Mouse (Mus musculus): ENCODE data around the gene F2rl2.

DNA sequence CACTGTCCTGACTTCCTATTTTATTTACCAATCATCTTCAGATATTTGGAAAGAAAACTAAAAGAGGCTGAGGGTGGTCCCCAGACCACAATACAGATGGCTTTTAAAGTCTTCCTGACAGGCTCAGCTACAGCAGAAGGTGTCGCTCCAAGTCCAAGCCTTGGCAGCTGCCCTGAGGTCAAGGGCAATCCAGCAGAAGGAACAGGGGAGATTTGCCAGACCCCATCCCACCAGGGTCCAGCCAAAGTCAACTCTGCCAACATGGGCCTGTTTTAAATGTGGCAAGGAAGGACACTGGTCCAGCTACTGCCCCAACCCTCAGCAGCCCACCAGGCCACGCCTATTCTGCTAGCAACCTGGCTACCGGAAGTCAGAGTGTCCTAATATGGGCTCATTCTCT, 46.7 kb upstream of the F2rl2 start:
- no peak for TF ChIP-seq POLR2A (IDR thresholded peaks at IDR 0.05; ENCODE audit: borderline replicate concordance, insufficient read depth, low read length)
- no peak for TF ChIP-seq CTCF (IDR thresholded peaks at IDR 0.05; ENCODE audit: borderline replicate concordance, insufficient read depth, low read depth, low read length)

Measured in cerebellum, adult 2 months (tissue).